Mouse (Mus musculus) heart, adult 2 months (tissue): ENCODE measurements around the gene Csnk1e.

Experiments used
- CTCF ChIP-seq: fragments of 200-600 bp; IDR thresholded peaks from 2 replicates; pipeline ENCODE4 v1.8.1; 2022; ENCODE audit warnings: antibody characterized with exemption, mild to moderate bottlenecking, moderate library complexity
- POLR2A ChIP-seq: fragments of 200-500 bp; IDR thresholded peaks from 2 replicates; pipeline ENCODE4 v1.6.1; 2011; ENCODE audit warnings: mild to moderate bottlenecking, low read depth, low read length, control low read depth; ENCODE audit not compliant: insufficient read depth

DNA sequence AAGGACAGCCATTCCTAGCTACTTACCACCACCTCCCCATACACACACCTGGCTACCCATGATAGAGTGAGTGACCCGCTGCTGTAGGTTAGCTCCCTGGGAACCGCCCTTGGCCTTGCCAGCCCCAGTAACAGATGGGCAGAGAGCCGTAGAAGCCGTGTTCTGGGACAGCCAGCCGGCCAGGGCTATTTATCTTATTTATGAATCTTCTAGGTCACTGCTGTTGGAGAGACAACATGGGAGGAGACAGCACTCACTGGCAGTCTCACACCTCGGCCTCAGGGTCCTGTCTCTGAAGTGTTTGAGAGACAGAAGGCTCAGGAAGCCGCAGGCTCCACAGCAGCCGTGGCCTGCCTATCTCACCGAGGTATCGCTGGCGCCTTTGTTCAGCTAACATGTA lies 34.1 kb upstream of the Csnk1e start:
- TF ChIP-seq CTCF (no peak), POLR2A (no peak)
